Comparison of ENCODE assay signal across 8 mouse cellular contexts in genomic region chrX:103822271-103822811, GRCm38 (mm10). TPM values are rescaled to one million over a fixed set of nuclear protein-coding genes. Genes with fewer than 3 reads are reported as not detected.
DNase-seq lines count a peak whose midpoint lies in the region; ATAC-seq and TF ChIP-seq lines count a peak whose summit lies in the region.

No protein-coding gene starts in this region.

- H3K4me2 ChIP-seq in forebrain, embryonic 13.5 days, result peak overlapping the region; percentile 72
- peak overlapping the region; percentile 76 for H3K4me2 ChIP-seq in hindbrain, embryonic 13.5 days

- DNase-seq in gastrocnemius, adult 2 months, result peak; percentile 63
- DNase-seq in gastrocnemius, adult 18-20 months (ENCODE audit: low spot score), result no peak
- DNase-seq in liver, result peak; percentile 35
- peak; percentile 1 for DNase-seq in naive thymus-derived CD4-positive, alpha-beta T cell, adult 2 months (ENCODE audit: low read depth)
- DNase-seq in left cerebral cortex, adult 11 months (ENCODE audit: low spot score), result no peak

- peak overlapping the region; percentile 89 for H3K27ac ChIP-seq in gastrocnemius, adult 2 months
- peak overlapping the region; percentile 99 for H3K27ac ChIP-seq in brown adipose tissue, adult 24 weeks (replicated peaks; ENCODE audit: low read depth, low read length)
- H3K27ac ChIP-seq in forebrain, embryonic 13.5 days, result peak overlapping the region; percentile 75
- H3K27ac ChIP-seq in hindbrain, embryonic 13.5 days, result peak overlapping the region; percentile 74

- ATAC-seq in forebrain, embryonic 13.5 days, result peak; percentile 58
- ATAC-seq in hindbrain, embryonic 13.5 days (ENCODE audit: low FRiP score), result peak; percentile 64

- peak overlapping the region; percentile 61 for H3K9ac ChIP-seq in forebrain, embryonic 13.5 days
- H3K9ac ChIP-seq in hindbrain, embryonic 13.5 days, result peak overlapping the region; percentile 74; the same call in 1 of the 2 replicates

- no peaks in the 10 kb centered on the region for H3K4me1 ChIP-seq in brown adipose tissue, adult 24 weeks (ENCODE audit: control insufficient read depth, insufficient read depth, insufficient read length, low read length)
- H3K4me1 ChIP-seq in forebrain, embryonic 13.5 days, result peaks cover 13% of the 10 kb centered on the region
- peaks cover 10% of the 10 kb centered on the region for H3K4me1 ChIP-seq in hindbrain, embryonic 13.5 days (replicated peaks)

- intact Hi-C loops in gastrocnemius, adult 2 months (cut with DNase I), result no loop called here

- no peaks in the 10 kb centered on the region for H3K9me3 ChIP-seq in forebrain, embryonic 13.5 days (replicated peaks)
- H3K9me3 ChIP-seq in hindbrain, embryonic 13.5 days, result no peaks in the 10 kb centered on the region

- H3K4me3 ChIP-seq in gastrocnemius, adult 2 months, result peak overlapping the region; percentile 75
- H3K4me3 ChIP-seq in brown adipose tissue, adult 24 weeks (ENCODE audit: insufficient read depth, low read depth, low read length), result peak overlapping the region; percentile 86
- H3K4me3 ChIP-seq in forebrain, embryonic 13.5 days, result peak overlapping the region; percentile 54
- H3K4me3 ChIP-seq in hindbrain, embryonic 13.5 days, result peak overlapping the region; percentile 55

- H3K36me3 ChIP-seq in forebrain, embryonic 13.5 days (ENCODE audit: poor library complexity, severe bottlenecking), result no peaks in the 10 kb centered on the region
- H3K36me3 ChIP-seq in hindbrain, embryonic 13.5 days, result no peaks in the 10 kb centered on the region

- H3K27me3 ChIP-seq in forebrain, embryonic 13.5 days, result peaks cover 67% of the 10 kb centered on the region; the same call in 1 of the 2 replicates
- peaks cover 85% of the 10 kb centered on the region for H3K27me3 ChIP-seq in hindbrain, embryonic 13.5 days

- TF ChIP-seq CTCF in gastrocnemius, adult 2 months (IDR thresholded peaks at IDR 0.05), result no peak

- WGBS in forebrain, embryonic 13.5 days, result 13% methylated on average over 9 of the region's 20 CpGs
- 23% methylated on average over 18 of the region's 20 CpGs for WGBS in hindbrain, embryonic 13.5 days

RNA-seq across cellular contexts. Expression of gene Slc16a2, which starts 0.6 kb away (rescaled TPM):
- total RNA-seq in gastrocnemius, adult 2 months (2021), result 1 to 10 TPM; 1.5 to 6.0 TPM
- 1 to 10 TPM; 3.6 to 4.3 TPM for total RNA-seq in gastrocnemius, adult 18-20 months (2021)
- polyA plus RNA-seq in brown adipose tissue, adult 24 weeks (2012; ENCODE audit: insufficient read depth, insufficient read length, missing spikeins), result 14.2 and 24.3 TPM in 2 replicates
- polyA plus RNA-seq in forebrain, embryonic 13.5 days (2015; fragmentation: Nextera tagmentation; extraction: Ambion mirVana), result 14.4 and 16.8 TPM in 2 replicates
- 19.5 and 22.3 TPM in 2 replicates for polyA plus RNA-seq in hindbrain, embryonic 13.5 days (2015; fragmentation: Nextera tagmentation; extraction: Ambion mirVana)

Comparison
In these comparisons a context has a peak if more than half of its experiments do, and no peak if none do; other contexts are left out.
1. DNase-seq: peak in gastrocnemius, adult 2 months (single experiment), liver (single experiment) and naive thymus-derived CD4-positive, alpha-beta T cell, adult 2 months (single experiment); none in gastrocnemius, adult 18-20 months (single experiment) and left cerebral cortex, adult 11 months (single experiment).
2. Peak in every context shown above with its lines, with median percentiles within 50 percentile points of each other: H3K27ac ChIP-seq and H3K4me3 ChIP-seq.